Mouse (Mus musculus) mature B cell (primary cell): ENCODE measurements around the gene Auts2.

Source experiments
- in situ Hi-C: fragments of 300-500 bp; cut with MboI; formaldehyde crosslinking; loops from 2 replicates; pipeline ENCODE4 v1.14.3; 2019

The Auts2 gene

DNA sequence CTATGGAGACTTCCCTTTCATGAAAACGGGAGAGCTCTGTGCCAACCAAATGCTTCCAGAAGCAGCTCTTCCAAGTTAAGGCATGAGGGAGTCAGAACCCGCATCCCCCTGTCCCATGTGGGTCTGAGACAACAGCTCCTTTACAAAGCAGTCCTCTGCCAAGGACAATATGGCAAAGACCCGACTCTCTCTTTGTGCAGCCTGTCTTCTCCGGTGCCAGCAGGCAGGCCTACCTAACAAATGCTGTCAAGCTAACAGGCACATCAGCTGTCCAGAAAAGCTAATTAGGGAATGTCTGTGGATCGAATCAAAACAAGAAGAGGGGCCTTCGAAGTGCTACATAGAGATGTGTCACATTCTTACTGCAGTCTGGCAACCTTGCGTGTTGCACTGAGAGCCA, 1085.1 kb downstream of the Auts2 start:
- in situ Hi-C loops = no loop called here

DNA sequence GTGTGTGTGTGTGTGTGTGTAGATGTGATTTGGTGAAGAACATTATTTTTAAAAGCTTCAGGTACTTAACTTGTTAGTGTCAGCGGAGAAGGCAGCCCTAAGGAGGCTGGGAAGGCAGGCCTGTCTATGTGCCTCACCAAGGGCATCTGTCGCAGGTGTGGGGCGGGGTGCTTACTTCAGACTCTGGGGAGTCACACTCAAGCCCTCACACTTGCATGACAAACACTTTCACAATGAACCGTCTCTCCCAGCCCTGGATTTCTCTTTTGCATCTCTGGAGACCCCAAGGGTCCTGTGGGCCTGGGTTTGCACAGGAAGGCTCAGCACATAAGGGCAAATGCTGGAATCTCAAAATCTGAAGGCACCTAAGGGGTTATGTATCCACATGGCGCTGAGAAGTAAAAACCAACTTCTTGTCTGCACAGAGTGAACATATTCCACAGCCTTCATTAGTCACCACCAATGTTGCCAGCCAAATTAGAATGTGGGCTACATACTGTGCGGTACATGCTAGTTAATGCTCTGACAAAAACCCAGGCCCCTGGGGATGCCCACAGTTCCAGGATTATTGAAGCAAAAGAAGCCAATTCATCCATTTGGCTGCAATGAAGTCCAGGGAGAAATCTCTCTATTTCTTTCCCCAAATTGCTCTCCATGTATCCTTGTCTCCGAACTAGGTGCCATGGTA, 1093.8 kb downstream of the Auts2 start:
- in situ Hi-C loops = no loop called here

DNA sequence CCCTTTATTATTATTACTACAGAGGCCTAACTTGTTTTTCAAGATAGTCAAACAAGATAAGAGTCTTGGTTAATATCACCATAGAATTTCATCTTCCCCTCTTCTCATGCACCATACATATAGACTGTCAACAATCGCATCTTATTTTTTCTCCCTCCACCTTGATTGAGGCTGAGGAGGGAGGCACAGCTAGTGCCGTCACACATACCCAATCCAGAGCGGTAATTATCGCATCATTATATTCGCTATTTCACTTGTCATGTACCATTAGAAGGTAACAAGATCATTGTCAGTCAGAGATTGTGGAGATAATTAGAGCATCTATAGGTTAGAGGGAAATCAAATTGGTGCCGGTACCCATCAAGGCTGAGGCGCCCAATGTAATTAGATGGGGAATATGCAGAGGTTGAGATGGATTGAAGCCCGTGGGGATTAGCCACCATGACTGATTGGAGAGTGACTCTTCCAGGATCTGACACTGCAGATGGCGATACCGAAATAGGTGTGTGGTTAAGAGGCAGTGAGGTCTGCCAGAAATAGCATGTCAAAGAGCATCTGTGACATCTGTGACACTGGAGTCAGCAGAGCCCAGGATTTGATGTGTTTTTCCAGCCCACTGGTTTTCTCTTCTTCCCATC, 1107.8 kb downstream of the Auts2 start:
- in situ Hi-C loops = no loop called here

DNA sequence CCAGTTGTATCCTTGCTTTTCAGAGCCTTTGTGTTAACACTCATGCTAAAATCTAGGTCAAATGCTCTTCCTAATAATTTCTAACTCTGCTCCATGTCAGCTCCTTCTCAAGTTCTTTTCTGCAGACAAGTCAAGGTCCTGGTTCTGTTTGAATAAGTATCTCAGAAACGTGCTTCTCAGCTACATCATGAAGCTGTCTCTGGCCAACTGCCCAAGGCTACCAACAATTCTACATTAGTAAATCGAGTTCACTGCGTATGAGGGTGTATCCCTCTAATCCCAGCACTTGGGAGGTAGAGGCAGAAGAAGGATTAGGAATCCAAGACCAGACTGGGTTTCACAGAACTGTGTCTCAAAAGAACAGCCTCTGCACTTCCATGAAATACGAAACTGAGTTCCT, 1109.9 kb downstream of the Auts2 start:
- in situ Hi-C loops = no loop called here

GRCm38 (mm10) chr5:131431896-131432295, 1111.2 kb downstream of the Auts2 start:
- in situ Hi-C loops = no loop called here

DNA sequence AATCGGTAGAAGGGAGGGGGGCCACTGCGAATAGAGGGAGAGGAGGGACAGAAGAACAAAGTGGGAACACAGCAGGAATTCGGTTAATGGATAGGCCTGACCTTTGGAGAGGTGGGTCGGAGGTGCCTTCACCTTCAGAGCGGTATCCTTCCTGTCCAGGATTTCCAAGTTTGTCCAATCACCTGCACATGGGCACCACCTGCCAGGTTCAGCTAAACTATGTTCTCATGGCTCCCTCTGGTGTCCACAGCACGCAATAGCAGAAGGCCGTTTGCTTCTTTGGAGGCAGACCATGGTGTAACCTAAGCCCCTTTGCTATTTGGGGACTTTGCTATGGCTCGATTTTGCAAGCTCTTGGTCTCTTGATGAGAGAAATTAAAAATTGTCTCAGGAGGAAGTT, 1113.0 kb downstream of the Auts2 start:
- in situ Hi-C loops = no loop called here

DNA sequence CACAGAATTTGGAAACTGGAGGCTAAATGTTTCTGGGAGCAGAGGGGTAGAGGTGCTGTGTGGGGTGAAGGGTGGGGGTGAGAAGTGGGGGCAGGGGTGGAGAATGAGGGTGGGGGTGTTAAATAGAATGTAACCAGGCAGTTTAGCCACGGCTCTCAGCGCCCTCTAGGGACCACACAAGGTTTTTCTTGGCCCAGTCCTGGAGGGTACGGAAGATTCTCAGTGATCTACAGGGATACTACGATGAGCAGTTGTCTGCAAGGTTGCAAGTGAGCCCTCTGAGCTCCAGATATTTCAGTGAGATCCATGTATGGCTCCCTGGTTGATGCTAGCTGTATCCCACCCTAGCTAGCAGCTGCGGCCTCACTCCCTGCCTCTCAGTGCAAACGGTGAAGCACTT, 1113.6 kb downstream of the Auts2 start:
- in situ Hi-C loops = no loop called here

DNA sequence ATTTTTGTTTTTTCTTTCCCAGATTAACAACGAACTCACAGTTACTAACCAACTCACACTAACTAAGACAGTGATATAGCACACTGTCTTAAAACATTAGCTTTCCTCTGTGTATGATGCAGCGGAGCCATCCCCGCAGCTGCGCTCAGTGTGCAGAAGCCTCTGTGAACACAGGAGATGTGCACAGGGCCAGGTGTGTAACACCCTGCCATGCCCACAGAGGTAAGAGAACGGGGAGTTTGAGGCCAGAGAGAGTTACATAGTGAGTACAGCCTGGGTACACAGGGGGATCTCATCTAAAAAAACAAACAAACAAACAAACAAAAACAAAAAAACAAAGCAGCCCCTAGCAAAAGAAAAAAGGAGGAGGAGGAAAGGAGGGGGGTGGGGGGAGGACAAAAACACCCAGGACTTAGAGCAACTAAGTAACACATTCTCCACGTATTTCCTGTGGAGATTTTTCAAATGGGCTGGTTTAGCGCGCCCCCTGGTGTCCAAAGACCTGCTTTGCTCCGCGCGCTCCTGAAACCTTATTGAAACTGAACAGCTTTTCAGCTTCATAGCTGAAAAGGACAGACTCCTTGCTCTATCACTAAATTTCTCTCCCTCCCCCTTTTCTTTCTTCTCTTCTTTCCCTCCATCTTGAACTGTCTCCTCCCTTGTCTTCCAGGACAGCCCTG, 1115.3 kb downstream of the Auts2 start:
- in situ Hi-C loops = no loop called here

DNA sequence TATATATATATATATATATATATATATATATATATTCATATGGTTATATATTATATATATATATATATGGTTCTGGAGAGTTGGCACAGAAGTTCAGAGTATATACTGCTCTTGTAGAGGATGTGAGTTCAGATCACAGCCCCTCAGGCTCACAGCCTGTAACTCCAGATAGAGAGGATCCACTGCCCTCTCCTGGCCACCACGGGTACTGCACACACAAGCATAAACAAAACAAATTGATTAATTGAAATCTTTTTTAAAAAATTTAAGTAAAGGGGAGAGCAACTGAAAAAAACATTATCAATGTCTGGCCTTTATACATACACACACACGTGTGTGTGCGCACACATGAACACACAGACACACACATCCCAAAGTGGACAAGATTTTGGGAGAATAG, 1120.4 kb downstream of the Auts2 start:
- in situ Hi-C loops = no loop called here

- in situ Hi-C loops = no loop called here
Measured at GRCm38 (mm10) chr5:131420406-131420805, 1122.7 kb downstream of the Auts2 start.

DNA sequence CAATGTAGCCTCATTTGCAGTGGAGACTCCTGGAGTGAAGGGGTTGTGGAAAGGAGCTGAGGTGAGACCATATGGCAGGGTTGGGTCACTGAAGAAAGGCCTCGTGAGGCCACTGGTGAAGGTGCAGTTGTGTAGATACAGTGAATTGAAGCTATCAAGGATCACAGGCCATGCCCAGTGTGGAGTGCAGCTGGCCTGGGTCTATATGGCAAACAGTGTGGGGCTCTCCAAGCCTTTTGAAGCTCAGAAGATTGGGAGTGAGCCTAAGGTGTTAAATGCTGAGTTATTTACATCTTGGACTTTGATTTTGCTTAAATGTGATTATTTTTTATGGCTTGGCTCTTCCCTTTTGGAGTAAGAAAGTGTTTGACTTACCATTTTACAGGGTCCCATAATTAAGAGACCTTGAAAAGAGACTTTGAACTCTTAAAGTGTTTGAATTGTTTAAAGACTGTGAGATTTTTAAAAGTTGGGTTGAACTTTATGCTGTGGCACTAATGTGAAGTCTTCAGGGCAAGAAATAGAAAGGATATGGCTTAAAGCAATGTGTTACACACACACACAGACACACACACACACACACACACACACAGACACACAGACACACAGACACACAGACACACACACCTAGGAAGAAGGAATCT, 1127.1 kb downstream of the Auts2 start:
- in situ Hi-C loops = no loop called here

- in situ Hi-C loops = no loop called here
Measured at GRCm38 (mm10) chr5:131398250-131398649, 1144.9 kb downstream of the Auts2 start.

- in situ Hi-C loops = no loop called here
Measured at GRCm38 (mm10) chr5:131395756-131396155, 1147.4 kb downstream of the Auts2 start.
